Mouse (Mus musculus): ENCODE results near the gene Man1a2.

DNA sequence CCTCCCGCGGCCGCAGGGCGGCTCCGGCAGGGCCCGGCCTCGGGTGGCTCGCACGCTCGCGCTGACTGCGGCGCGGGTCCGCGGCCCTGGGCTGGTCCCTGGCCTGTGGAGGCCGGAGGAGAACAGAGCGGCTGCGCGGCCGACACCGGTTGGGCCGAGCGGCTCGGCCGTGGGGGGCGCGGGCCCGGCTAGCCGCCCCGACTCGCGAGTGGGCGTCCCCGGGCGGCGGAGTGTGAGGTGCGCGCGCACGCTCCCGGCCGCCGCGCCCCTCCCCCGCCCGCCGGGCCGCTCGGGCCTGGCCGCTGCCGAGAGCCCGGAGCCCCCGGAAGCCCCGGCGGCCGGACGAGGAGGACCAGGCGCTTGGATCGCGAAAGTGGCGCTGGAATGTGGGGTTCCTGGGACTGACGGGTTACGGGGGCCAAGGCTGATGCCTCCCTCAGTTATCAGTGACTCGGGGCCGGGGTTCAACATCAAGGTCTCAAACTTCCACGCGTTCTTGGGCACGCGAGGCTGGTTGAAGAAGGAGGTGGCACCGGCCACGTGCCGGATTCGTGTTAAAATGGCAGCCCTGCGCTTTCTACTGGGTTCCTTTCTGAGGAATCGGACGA is 564 bp upstream of the Man1a2 start:
- no peak for TF ChIP-seq CTCF (IDR thresholded peaks at IDR 0.05; ENCODE audit: low read depth, low read length)
- TF ChIP-seq POLR2A (IDR thresholded peaks at IDR 0.05; ENCODE audit: extremely low read depth, insufficient read depth, low read length), result 0 out of 2 replicates have a peak, but pooled peaks have one; percentile 6
